Mouse (Mus musculus) frontal cortex, postnatal 10 days (tissue): ENCODE data around the gene Hcn1.

Experiments used
- DNase-seq, 2 experiments: peaks; one replicate each; pipeline ENCODE4 v3.0.0; 2022; ENCODE audit warnings: low spot score in 2 of 2, mixed read lengths in 1 of 2

Gene Hcn1

GRCm38 (mm10) chr13:117705573-117705972 is 103.5 kb downstream of the Hcn1 start:
- DNase-seq = no peak

GRCm38 (mm10) chr13:117705997-117706396 is 103.9 kb downstream of the Hcn1 start:
- no peak for DNase-seq

GRCm38 (mm10) chr13:117706496-117706895 is 104.4 kb downstream of the Hcn1 start:
- DNase-seq = no peak

GRCm38 (mm10) chr13:117706986-117707738 is 105.0 kb downstream of the Hcn1 start:
- DNase-seq = peak in 1 of 2 experiments; percentile 49

- no peak for DNase-seq
Measured at GRCm38 (mm10) chr13:117710811-117711210, 108.7 kb downstream of the Hcn1 start.

GRCm38 (mm10) chr13:117722090-117722489 is 120.0 kb downstream of the Hcn1 start:
- DNase-seq = no peak

- DNase-seq = no peak
Measured at GRCm38 (mm10) chr13:117724083-117724482, 122.0 kb downstream of the Hcn1 start.

GRCm38 (mm10) chr13:117728393-117728792 is 126.3 kb downstream of the Hcn1 start:
- DNase-seq = no peak

- no peak for DNase-seq
Measured at GRCm38 (mm10) chr13:117732738-117733137, 130.6 kb downstream of the Hcn1 start.

GRCm38 (mm10) chr13:117744451-117744850 is 142.3 kb downstream of the Hcn1 start:
- no peak for DNase-seq

GRCm38 (mm10) chr13:117745173-117745572 is 143.1 kb downstream of the Hcn1 start:
- DNase-seq = no peak

- DNase-seq = peak; percentile 22 to 25
Measured at GRCm38 (mm10) chr13:117765487-117765886, 163.4 kb downstream of the Hcn1 start.

- DNase-seq = no peak
Measured at GRCm38 (mm10) chr13:117785376-117785775, 183.3 kb downstream of the Hcn1 start.

GRCm38 (mm10) chr13:117792861-117793260 is 190.7 kb downstream of the Hcn1 start:
- no peak for DNase-seq

GRCm38 (mm10) chr13:117801061-117801460 is 198.9 kb downstream of the Hcn1 start:
- DNase-seq = no peak

- DNase-seq = no peak
Measured at GRCm38 (mm10) chr13:117827628-117828027, 225.5 kb downstream of the Hcn1 start.

- no peak for DNase-seq
Measured at GRCm38 (mm10) chr13:117836658-117837057, 234.5 kb downstream of the Hcn1 start.

- DNase-seq = no peak
Measured at GRCm38 (mm10) chr13:117838264-117838663, 236.1 kb downstream of the Hcn1 start.

GRCm38 (mm10) chr13:117842366-117842765 is 240.2 kb downstream of the Hcn1 start:
- DNase-seq = no peak

- DNase-seq = no peak
Measured at GRCm38 (mm10) chr13:117847290-117847689, 245.2 kb downstream of the Hcn1 start.

- DNase-seq = no peak
Measured at GRCm38 (mm10) chr13:117848757-117849156, 246.6 kb downstream of the Hcn1 start.

GRCm38 (mm10) chr13:117851954-117852710 is 250.0 kb downstream of the Hcn1 start:
- DNase-seq = no peak

- DNase-seq = no peak
Measured at GRCm38 (mm10) chr13:117852711-117853051, 250.6 kb downstream of the Hcn1 start.
